Mouse (Mus musculus) E14TG2a.4 (cell line): ENCODE measurements around the gene Zbtb8a.

Experiments used
- CTCF ChIP-seq: conservative IDR thresholded peaks from 2 replicates; pipeline ENCODE4 v1.5.1; 2014; ENCODE audit warnings: low read length
- NANOG ChIP-seq: IDR thresholded peaks from 2 replicates; pipeline ENCODE4 v1.6.1; 2014; ENCODE audit warnings: borderline replicate concordance, low read length, mixed read lengths
- POU5F1 ChIP-seq: IDR thresholded peaks from 2 replicates; pipeline ENCODE4 v1.6.1; 2014; ENCODE audit warnings: low read length, borderline replicate concordance

- TF ChIP-seq CTCF (no peak), NANOG (no peak), POU5F1 (no peak)
Observed at GRCm38 (mm10) chr4:129303816-129304215, 74.1 kb downstream of the Zbtb8a start.
